Mouse (Mus musculus) forebrain, embryonic 15.5 days (tissue): ENCODE data around the gene Scg5. TPM values are rescaled to one million over a fixed set of nuclear protein-coding genes. Genes with fewer than 3 reads are reported as not detected.

Experiments
- ATAC-seq: fragments of 200-750 bp; cut with Nextera tagmentation; replicated peaks from 2 replicates; pipeline ENCODE4 v1.8.0; 2017; ENCODE audit warnings: mild to moderate bottlenecking, moderate TSS enrichment, moderate library complexity
- H3K27ac ChIP-seq: fragments of 300-500 bp; sonication (generic); replicated peaks from 2 replicates; pipeline ENCODE4 v1.5.1; 2015; ENCODE audit warnings: mild to moderate bottlenecking, inconsistent platforms
- H3K27me3 ChIP-seq: fragments of 300-500 bp; sonication (generic); 2 replicates; pipeline ENCODE4 v1.6.1; 2015; ENCODE audit warnings: inconsistent platforms
- H3K36me3 ChIP-seq: fragments of 300-500 bp; sonication (generic); 2 replicates; pipeline ENCODE4 v1.6.1; 2015; ENCODE audit warnings: mild to moderate bottlenecking, inconsistent platforms
- H3K4me1 ChIP-seq: fragments of 300-500 bp; sonication (generic); 2 replicates; pipeline ENCODE4 v1.6.1; 2015; ENCODE audit warnings: inconsistent platforms
- H3K4me2 ChIP-seq: fragments of 300-500 bp; sonication (generic); replicated peaks from 2 replicates; pipeline ENCODE4 v1.6.1; 2015; ENCODE audit warnings: mild to moderate bottlenecking, inconsistent platforms
- H3K4me3 ChIP-seq: fragments of 300-500 bp; sonication (generic); 2 replicates; pipeline ENCODE4 v1.5.1; 2015; ENCODE audit warnings: mild to moderate bottlenecking, inconsistent platforms
- H3K9ac ChIP-seq: fragments of 300-500 bp; sonication (generic); replicated peaks from 2 replicates; pipeline ENCODE4 v1.6.1; 2015; ENCODE audit warnings: mild to moderate bottlenecking, inconsistent platforms
- H3K9me3 ChIP-seq: fragments of 300-500 bp; sonication (generic); 2 replicates; pipeline ENCODE4 v1.6.1; 2016; ENCODE audit warnings: inconsistent platforms
- WGBS: fragments of 180-500 bp; shearing (Covaris S2); methylation state at CpG from one replicate; pipeline ENCODE4 v1.1.7; 2015; ENCODE audit warnings: mixed read lengths; 5-methylcytosine and 5-hydroxymethylcytosine counted together
- polyA plus RNA-seq: library from polyadenylated mRNA; unstranded; fragments of >200 nt; fragmentation: Nextera tagmentation; extraction: Ambion mirVana; gene quantifications from 2 replicates; pipeline ENCODE4 v1.2.1, GENCODE M21; 2015

The Scg5 gene
- polyA plus RNA-seq, 1 experiment from 2014 or later = 207 TPM

GRCm38 (mm10) chr2:113768541-113769303 is 60.2 kb downstream of the Scg5 start:
- Histone ChIP-seq H3K27ac (no peak overlapping the region), H3K4me1 (no peaks in the 10 kb centered on the region), H3K9me3 (no peaks in the 10 kb centered on the region), H3K4me2 (no peak overlapping the region), H3K4me3 (no peak overlapping the region), H3K36me3 (peaks cover 4% of the 10 kb centered on the region; the same call in 1 of the 2 replicates), H3K9ac (no peak overlapping the region), H3K27me3 (no peaks in the 10 kb centered on the region)
- no peak for ATAC-seq
- 81% methylated on average over 8 of the region's 8 CpGs for WGBS

GRCm38 (mm10) chr2:113765885-113766284 is 63.0 kb downstream of the Scg5 start:
- no peak overlapping the region for H3K4me3 ChIP-seq
- H3K4me1 ChIP-seq = no peaks in the 10 kb centered on the region
- no peaks in the 10 kb centered on the region for H3K9me3 ChIP-seq
- H3K4me2 ChIP-seq = no peak overlapping the region
- no peaks in the 10 kb centered on the region for H3K27me3 ChIP-seq
- no peak overlapping the region for H3K27ac ChIP-seq
- H3K9ac ChIP-seq = no peak overlapping the region
- no peak for ATAC-seq
- no peaks in the 10 kb centered on the region for H3K36me3 ChIP-seq
- WGBS = 77% methylated on average over 1 of the region's 1 CpGs

GRCm38 (mm10) chr2:113764968-113765367 is 64.0 kb downstream of the Scg5 start:
- no peaks in the 10 kb centered on the region for H3K36me3 ChIP-seq
- ATAC-seq = no peak
- WGBS = 92% methylated on average over 5 of the region's 5 CpGs
- H3K27me3 ChIP-seq = peaks cover 7% of the 10 kb centered on the region; the same call in 1 of the 2 replicates
- H3K27ac ChIP-seq = no peak overlapping the region
- H3K4me3 ChIP-seq = no peak overlapping the region
- H3K9ac ChIP-seq = no peak overlapping the region
- no peaks in the 10 kb centered on the region for H3K9me3 ChIP-seq
- H3K4me1 ChIP-seq = no peaks in the 10 kb centered on the region
- no peak overlapping the region for H3K4me2 ChIP-seq

GRCm38 (mm10) chr2:113758311-113759161 is 70.4 kb downstream of the Scg5 start, which contains the start of gene Grem1:
Grem1 (minus strand) TSS chr2:113758646.
- H3K4me2 ChIP-seq = peak within 1 kb of the TSS; percentile 97
- peak; percentile 64 for ATAC-seq

GRCm38 (mm10) chr2:113757525-113758310 is 71.2 kb downstream of the Scg5 start:
- H3K36me3 ChIP-seq = no peaks in the 10 kb centered on the region
- under 1% methylated on average over 47 of the region's 47 CpGs for WGBS
- peak overlapping the region; percentile 97 for H3K4me2 ChIP-seq
- peaks cover 24% of the 10 kb centered on the region for H3K4me1 ChIP-seq
- H3K9ac ChIP-seq = peak overlapping the region; percentile 53
- peak overlapping the region; percentile 52 for H3K4me3 ChIP-seq
- H3K9me3 ChIP-seq = no peaks in the 10 kb centered on the region
- H3K27ac ChIP-seq = no peak overlapping the region
- ATAC-seq = peak; percentile 53
- H3K27me3 ChIP-seq = peaks cover 47% of the 10 kb centered on the region

More at GRCm38 (mm10) chr2:113758311-113759161, 70.4 kb downstream of the Scg5 start, which contains the start of gene Grem1:
- Histone ChIP-seq H3K9ac (peak within 1 kb of the TSS; percentile 53), H3K27me3 (peaks cover 47% of the 10 kb centered on the region), H3K4me3 (peak within 1 kb of the TSS; percentile 52), H3K27ac (no peak within 1 kb of the TSS), H3K9me3 (no peaks in the 10 kb centered on the region), H3K36me3 (no peaks in the 10 kb centered on the region), H3K4me1 (peaks cover 24% of the 10 kb centered on the region)
- 1% methylated on average over 64 of the region's 64 CpGs for WGBS

GRCm38 (mm10) chr2:113756924-113757524 is 71.9 kb downstream of the Scg5 start:
- Histone ChIP-seq H3K4me2 (peak overlapping the region; percentile 97), H3K27ac (no peak overlapping the region), H3K9ac (peak overlapping the region; percentile 53), H3K4me3 (peak overlapping the region; percentile 52), H3K27me3 (peaks cover 47% of the 10 kb centered on the region), H3K4me1 (peaks cover 24% of the 10 kb centered on the region), H3K36me3 (no peaks in the 10 kb centered on the region), H3K9me3 (no peaks in the 10 kb centered on the region)
- WGBS = 2% methylated on average over 12 of the region's 12 CpGs
- no peak for ATAC-seq

- WGBS = 81% methylated on average over 12 of the region's 12 CpGs
- no peak for ATAC-seq
- Histone ChIP-seq H3K27me3 (no peaks in the 10 kb centered on the region), H3K4me2 (no peak overlapping the region), H3K36me3 (no peaks in the 10 kb centered on the region), H3K4me1 (no peaks in the 10 kb centered on the region), H3K9ac (no peak overlapping the region), H3K4me3 (no peak overlapping the region), H3K27ac (no peak overlapping the region), H3K9me3 (no peaks in the 10 kb centered on the region)
Measured at GRCm38 (mm10) chr2:113749721-113750120, 79.2 kb downstream of the Scg5 start.

- 96% methylated on average over 9 of the region's 9 CpGs for WGBS
- no peak for ATAC-seq
- Histone ChIP-seq H3K36me3 (no peaks in the 10 kb centered on the region), H3K4me1 (no peaks in the 10 kb centered on the region), H3K9ac (no peak overlapping the region), H3K9me3 (no peaks in the 10 kb centered on the region), H3K27ac (no peak overlapping the region), H3K4me2 (no peak overlapping the region), H3K4me3 (no peak overlapping the region), H3K27me3 (no peaks in the 10 kb centered on the region)
Measured at GRCm38 (mm10) chr2:113749309-113749708, 79.6 kb downstream of the Scg5 start.

- Histone ChIP-seq H3K27me3 (no peaks in the 10 kb centered on the region), H3K9me3 (no peaks in the 10 kb centered on the region), H3K4me1 (no peaks in the 10 kb centered on the region), H3K4me2 (no peak overlapping the region), H3K27ac (no peak overlapping the region), H3K4me3 (no peak overlapping the region), H3K9ac (no peak overlapping the region), H3K36me3 (no peaks in the 10 kb centered on the region)
- WGBS = 91% methylated on average over 3 of the region's 3 CpGs
- no peak for ATAC-seq
Measured at GRCm38 (mm10) chr2:113728581-113728980, 100.3 kb downstream of the Scg5 start.
